Mouse (Mus musculus) spleen, adult 18-20 months (tissue): Measurements from ENCODE around the gene Fbn1.

ENCODE experiments used
- DNase-seq, 2 experiments: peaks; one replicate each; pipeline ENCODE4 v3.0.0; 2022; ENCODE audit warnings: mixed read lengths in 2 of 2

The Fbn1 gene

DNA sequence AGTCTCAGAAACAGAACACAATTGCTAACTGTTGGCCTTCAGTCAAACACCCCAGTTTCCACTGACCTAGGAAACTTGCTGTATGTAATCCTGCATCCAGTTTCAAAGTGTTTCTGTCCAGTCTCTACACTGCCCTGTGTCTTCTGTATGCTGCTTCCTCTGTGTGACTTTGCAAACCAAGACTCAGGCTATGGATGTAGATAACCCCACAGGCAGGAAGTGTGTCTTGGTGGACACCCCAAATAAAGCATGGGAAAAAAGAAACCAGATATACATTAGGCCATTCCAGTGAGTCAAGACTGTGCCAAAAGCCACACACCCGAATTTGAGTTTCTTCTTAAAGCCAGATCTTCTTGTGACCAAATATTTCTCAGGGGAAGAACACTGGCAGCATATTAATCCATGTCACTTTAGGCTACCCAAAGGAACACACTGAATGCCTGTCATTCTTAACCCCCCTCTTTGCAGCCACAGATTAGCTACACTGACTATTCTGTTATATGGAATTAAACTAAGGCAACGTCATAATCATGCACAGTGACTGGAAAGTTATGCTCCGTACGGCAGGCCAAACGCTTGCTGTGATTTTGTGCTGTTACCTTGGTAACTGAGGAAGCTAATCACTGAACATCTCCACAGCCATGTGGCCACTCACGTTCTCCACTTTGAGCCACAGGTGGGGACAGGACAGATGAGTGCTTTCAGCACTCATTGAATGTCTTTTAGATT lies 55.3 kb downstream of the Fbn1 start:
- no peak for DNase-seq

- no peak for DNase-seq
Observed at GRCm38 (mm10) chr2:125449361-125449760, 58.4 kb downstream of the Fbn1 start.

- no peak for DNase-seq
Observed at GRCm38 (mm10) chr2:125448881-125449280, 58.9 kb downstream of the Fbn1 start.

GRCm38 (mm10) chr2:125447274-125447898 lies 60.4 kb downstream of the Fbn1 start:
- no peak for DNase-seq

GRCm38 (mm10) chr2:125438381-125438780 lies 69.4 kb downstream of the Fbn1 start:
- no peak for DNase-seq

- DNase-seq = no peak
Observed at GRCm38 (mm10) chr2:125436240-125436639, 71.6 kb downstream of the Fbn1 start.

GRCm38 (mm10) chr2:125433524-125433923 lies 74.3 kb downstream of the Fbn1 start:
- no peak for DNase-seq

DNA sequence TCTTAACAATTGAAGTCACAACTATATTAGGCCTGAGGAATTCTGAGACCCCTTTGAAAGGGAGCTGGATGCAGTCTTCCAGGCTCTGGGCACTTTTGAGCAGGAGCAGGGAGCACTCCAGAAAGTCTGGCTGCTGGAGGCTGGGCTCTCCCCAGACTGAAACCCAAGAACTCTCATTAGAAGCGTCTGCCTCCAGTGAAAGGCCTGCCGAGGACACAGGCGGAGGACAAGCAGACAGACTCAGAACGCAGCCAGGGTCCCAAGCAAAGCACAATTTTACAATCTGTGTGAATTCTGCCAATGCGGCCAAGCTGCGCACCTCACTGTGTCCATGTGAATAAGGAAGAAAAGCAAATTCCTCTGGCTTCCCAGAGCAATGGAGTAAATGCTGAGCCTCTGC lies 76.3 kb downstream of the Fbn1 start:
- DNase-seq = no peak

DNA sequence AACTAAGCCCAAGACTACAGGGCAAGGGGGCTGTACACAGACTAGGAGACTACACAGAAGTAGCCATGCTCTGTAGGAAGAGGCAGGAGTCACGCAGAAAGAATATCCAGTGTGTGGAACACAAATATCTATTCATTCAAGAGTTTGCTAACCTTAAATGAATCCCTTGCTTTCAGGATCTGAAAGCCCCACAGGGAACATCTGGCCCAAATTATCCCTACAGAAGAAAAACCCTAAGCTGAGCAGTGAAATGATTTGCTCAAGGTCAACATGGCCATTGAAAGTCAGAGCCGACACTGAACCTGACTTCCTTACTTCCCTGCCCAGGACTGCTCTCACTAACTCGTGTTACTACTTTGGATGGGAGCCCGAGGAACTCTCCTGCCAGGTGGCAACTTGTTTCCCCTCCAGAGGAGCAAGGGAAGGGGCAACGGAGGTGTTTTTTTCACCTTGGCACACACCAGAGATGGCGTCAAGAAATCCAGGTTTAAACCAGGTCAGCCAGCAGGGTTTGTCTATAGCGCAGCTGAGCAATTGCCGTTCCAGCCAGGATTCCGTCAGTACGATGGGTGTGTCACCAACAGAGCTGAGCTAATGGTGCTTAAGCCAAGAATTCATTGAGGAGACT lies 78.9 kb downstream of the Fbn1 start:
- no peak for DNase-seq

- DNase-seq = no peak
Observed at GRCm38 (mm10) chr2:125420604-125421003, 87.2 kb downstream of the Fbn1 start.

- DNase-seq = no peak
Observed at GRCm38 (mm10) chr2:125419681-125420080, 88.1 kb downstream of the Fbn1 start.

GRCm38 (mm10) chr2:125418546-125418945 lies 89.2 kb downstream of the Fbn1 start:
- no peak for DNase-seq

GRCm38 (mm10) chr2:125416541-125417245 lies 91.1 kb downstream of the Fbn1 start:
- no peak for DNase-seq

DNA sequence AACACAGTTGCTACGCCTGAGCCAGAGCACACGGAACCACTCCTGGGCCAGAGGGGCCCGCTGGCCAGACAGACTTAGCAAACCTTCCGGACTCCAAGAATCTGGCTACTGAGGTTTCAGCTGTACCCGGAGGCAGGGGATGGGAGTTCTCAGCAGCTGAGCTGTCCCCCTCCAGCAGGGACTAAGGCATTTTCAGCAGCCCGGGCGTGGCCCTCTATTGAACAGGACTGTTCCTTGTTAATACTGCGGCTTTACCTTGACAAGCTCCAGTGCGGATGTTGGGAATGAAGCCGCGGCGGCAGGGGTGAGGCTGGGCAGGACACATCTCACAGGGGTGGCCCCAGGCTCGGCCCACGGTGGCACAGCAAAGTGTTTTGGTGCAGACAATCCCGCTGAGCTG lies 95.4 kb downstream of the Fbn1 start:
- no peak for DNase-seq

DNA sequence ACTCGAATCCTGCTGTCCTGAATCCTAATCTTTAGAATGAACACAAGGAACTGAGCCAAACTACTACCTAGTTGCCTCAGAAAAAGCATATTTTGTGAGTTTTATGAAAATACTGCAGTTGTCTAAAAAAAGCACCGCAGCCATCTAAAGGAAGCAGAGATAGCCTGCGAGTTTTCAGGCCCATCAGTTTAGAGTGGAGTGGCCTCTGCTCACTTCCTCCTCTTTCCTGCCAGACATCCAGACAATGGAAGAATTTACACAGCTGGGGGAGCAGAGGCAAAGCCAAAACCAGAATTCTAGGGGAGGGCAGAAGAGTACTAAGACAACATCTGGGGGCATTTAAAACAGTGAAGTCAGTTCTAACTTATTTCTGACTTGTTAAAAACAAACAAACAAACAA lies 96.0 kb downstream of the Fbn1 start:
- no peak for DNase-seq

- DNase-seq = no peak
Observed at GRCm38 (mm10) chr2:125404509-125405105, 103.2 kb downstream of the Fbn1 start.

- DNase-seq = no peak
Observed at GRCm38 (mm10) chr2:125402276-125402675, 105.5 kb downstream of the Fbn1 start.

DNA sequence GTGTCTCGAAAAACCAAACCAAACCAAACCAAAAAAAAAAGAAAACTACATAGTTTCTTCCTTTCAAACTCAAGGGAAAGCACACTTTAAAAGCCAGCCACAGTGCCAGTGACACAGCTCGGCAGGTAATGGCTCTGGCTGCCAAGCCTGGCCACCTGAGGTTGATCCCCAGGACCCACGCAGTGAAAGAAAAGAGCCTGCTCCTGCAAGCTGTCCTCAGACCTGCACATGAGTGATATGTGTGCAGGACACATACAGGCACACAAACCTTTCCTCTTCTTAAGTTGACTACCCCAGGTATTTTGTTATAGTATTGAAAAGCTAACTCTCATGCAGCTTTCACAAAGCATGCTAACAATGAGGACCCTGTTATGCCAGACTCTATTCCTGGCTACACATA lies 107.7 kb downstream of the Fbn1 start:
- DNase-seq = no peak

- DNase-seq = no peak
Observed at GRCm38 (mm10) chr2:125397796-125398195, 110.0 kb downstream of the Fbn1 start.

GRCm38 (mm10) chr2:125394428-125395101 lies 113.2 kb downstream of the Fbn1 start:
- DNase-seq = no peak

DNA sequence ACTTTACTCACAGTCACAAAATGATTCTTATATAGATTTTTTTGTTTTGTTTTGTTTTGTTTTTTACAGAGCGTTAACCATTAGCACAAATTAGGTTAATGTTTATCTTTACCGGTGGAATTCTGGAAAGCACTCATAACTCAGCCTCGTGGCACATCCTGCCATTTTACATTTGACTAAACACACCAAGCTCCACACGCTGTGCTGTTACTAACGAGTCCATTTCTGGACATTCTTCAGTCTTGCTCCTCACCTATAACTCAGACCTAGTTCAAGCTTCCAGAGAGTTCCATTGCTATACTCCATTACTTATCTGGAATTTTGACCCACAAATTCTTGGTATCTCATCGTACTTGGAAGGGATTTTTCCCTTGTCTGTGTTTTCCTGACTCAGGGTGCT lies 116.2 kb downstream of the Fbn1 start:
- DNase-seq = no peak

DNA sequence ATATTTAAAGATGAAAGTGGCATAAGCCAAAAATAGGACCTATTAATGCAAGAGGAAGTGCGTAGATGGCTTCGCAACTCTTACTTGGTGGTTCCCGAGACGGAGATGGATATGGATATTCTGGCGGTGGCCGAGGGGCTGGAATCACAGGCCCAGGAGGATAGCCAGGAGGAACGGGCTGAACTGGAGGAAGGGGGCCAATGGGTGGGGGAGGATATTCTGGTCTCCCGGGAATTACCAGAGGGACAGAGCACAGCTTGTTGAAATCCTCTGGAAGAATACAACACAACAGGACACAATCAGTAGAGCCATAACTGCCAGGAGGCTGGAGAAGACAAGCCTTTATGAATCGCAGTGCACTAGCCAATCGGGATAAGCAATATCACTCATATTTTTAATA lies 118.0 kb downstream of the Fbn1 start:
- no peak for DNase-seq
